Mouse (Mus musculus) adrenal gland, postnatal 4 days (tissue): ENCODE data around the gene Krtap1-4. TPM values are rescaled to one million over a fixed set of nuclear protein-coding genes. Genes with fewer than 3 reads are reported as not detected.
A peak's percentile ranks its signal among the peaks of the same experiment; 100 is the strongest.
"Not testable (repeated sequence)": the region's sequence is repeated elsewhere in the genome, so short reads cannot be mapped to it uniquely, and the experiment has no call there.

Source experiments
- DNase-seq, 2 experiments: peaks; one replicate each; pipeline ENCODE4 v3.0.0; 2021 to 2022; ENCODE audit warnings: low spot score in 2 of 2, mixed read lengths in 2 of 2
- long read RNA-seq, 2 experiments: library from polyadenylated mRNA; stranded (forward); transcript quantifications; one replicate each; pipeline ENCODE4 v2.0.0; 2021
- total RNA-seq, 2 experiments: library from RNA; stranded (reverse); gene quantifications; 2 replicates each; pipeline ENCODE4 v1.2.3; 2021

Gene Krtap1-4
- not detected for total RNA-seq
- long read RNA-seq, experiment 1 = 0 reads
- long read RNA-seq, experiment 2 = 0 reads

DNA sequence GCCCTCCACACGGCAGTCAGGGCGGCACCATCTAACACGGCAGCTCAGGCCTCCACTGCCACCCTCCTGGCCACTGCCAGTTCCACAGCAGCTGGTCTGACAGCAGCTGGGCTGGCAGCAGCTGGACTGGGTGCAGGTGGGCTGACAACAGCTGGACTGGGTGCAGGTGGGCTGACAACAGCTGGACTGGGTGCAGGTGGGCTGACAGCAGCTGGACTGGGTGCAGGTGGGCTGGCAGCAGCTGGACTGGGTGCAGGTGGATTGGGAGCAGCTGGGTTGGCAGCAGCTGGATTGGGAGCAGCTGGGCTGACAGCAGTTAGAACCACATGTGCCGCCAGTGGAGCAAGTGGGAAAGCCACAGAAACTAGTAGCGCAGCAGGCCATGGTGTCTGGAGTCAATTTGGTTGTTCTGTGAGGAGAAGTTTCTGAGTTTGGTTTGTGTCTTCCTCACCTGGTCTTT lies at the start of gene Krtap1-4:
Krtap1-4 (minus strand) TSS at position 410 of the 460 bp plus-strand sequence.
- no peak for DNase-seq

DNA sequence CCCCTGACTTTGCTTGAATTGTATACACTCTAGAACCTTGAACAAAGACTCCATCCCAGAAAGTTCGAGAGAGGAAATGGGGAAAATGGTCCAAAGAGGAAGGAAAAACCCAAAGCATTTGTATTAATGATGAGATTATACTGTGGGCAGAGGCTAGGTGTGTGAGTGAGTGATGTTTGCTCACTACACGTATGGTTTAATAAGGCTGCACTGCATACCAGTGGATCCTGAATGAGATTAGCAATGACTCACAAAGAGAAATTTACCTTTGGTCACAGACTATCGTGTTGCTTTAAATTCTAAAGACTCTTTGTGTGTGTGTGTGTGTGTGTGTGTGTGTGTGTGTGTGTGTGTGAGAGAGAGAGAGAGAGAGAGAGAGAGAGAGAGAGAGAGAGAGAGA lies 47.4 kb upstream of the Krtap1-4 start:
- no peak for DNase-seq

DNA sequence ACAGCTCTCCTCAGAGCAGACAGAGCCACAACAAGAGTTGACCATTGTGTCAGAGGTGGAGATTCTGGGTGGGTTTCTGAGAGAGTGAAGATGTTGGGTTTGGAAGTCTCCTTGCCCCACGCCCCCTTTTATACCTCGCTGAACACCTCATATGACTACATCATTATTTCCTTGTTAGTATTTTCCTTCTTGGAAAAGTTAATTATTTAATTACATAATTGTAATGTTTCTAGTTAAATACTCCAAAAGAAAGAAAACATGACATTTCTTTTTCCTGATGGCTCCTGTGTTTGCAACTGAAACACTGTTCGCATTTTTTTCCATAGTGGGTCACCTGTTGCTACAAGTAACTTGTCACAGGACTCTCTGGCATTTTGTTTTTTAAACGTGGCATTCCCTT lies 44.7 kb upstream of the Krtap1-4 start, which contains the start of gene Krtap4-1:
Krtap4-1 (minus strand) TSS at position 101 of the 400 bp plus-strand sequence.
- no peak for DNase-seq

DNA sequence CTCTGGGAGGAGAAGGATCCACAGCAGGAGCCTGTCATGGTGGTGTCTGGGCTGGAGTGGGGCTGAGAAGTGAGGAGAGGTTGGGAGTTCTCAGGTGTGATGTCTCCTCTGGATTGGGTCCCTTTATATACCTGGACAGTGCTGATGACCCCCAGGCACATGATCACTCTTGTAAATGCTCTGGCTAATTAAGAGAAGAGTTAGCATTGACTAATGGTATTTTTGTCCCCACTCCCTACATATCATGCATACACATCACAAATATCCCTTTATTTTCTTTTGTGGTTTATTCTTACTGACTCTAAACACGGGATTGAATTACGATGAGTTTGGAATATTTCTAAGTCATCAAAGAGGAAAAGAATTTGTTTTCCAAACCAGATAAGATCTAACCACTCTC lies 36.9 kb upstream of the Krtap1-4 start, which contains the start of gene Gm11562:
Gm11562 (minus strand) TSS at position 101 of the 400 bp plus-strand sequence.
- DNase-seq = no peak

DNA sequence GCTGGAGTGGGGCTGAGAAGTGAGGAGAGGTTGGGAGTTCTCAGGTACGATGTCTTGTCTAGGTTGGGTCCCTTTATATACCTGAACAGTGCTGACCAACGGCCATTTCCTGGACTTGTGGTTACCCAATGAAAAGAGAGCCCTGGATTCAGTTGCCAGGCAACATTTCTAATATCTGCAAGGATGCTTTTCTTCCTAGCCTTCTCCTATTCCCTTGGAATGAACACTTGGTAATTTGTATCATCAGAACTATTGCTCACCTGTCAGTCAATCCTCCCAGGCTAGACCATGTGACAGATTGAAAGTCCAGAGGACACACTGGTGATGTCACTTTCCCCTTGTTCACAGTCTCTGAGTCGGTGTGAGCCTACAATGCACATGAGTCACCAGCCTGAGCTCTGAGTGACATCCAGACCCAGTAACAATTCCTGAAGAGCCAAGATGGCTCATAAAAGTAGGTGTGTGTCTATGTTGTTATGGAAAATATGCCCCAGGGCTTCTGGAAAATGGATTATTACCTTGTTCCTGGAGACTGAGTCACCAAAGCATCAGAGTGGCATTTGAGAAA lies 31.4 kb upstream of the Krtap1-4 start, which contains the start of gene Krtap2-4:
Krtap2-4 (minus strand) TSS at position 51 of the 568 bp plus-strand sequence.
- no peak for DNase-seq

DNA sequence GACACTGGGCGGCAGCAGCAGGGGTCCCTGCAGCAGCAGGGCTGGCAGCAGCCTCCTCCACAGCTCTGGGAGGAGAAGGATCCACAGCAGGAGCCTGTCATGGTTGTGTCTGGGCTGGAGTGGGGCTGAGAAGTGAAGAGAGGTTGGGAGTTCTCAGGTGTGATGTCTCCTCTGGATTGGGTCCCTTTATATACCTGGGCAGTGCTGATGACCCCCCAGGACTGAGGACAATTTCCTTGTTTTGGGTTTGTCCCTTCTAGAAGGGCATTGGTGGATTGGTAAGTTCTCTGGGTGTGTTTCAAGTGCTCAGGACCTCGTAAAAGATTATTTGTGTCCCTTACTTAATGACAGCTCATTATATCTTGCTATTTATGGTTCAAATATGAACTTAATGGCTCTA lies 26.6 kb upstream of the Krtap1-4 start, which contains the start of gene Gm11937:
Gm11937 (minus strand) TSS at position 101 of the 400 bp plus-strand sequence.
- not testable (repeated sequence) for DNase-seq

DNA sequence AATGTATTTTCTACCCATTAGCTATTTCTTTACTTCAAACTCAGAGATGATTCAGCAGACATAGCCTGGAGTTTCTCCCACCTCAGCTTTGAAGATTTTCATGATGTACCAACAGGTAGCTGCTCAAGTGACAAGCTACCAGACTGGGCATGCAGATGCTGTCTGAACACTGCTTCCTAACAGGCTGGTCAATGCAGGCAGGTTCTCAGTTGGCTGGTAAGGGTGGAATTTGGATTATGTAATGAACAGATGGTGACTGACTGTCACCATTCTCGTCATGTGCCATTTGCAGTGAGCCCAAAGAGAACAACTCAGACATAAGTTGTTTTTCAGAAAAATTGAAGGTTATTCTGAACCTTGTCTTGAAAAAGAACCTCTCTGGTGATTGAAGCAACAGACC lies 25.7 kb upstream of the Krtap1-4 start:
- DNase-seq = no peak

DNA sequence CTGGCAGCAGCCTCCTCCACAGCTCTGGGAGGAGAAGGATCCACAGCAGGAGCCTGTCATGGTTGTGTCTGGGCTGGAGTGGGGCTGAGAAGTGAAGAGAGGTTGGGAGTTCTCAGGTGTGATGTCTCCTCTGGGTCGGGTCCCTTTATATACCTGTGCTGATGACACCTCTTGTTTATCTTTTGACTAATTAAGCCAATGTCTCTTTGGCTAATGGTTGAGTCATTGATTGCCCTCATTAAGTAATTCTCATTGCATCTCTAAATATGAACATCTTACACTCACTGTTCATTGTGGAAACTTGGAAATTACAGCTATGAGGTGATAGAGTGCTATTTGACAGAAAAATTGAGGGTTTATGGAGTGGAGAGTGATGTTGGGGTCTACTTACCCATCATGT lies 19.8 kb upstream of the Krtap1-4 start, which contains the start of gene Gm11938:
Gm11938 (minus strand) TSS at position 101 of the 400 bp plus-strand sequence.
- not testable (repeated sequence) for DNase-seq

DNA sequence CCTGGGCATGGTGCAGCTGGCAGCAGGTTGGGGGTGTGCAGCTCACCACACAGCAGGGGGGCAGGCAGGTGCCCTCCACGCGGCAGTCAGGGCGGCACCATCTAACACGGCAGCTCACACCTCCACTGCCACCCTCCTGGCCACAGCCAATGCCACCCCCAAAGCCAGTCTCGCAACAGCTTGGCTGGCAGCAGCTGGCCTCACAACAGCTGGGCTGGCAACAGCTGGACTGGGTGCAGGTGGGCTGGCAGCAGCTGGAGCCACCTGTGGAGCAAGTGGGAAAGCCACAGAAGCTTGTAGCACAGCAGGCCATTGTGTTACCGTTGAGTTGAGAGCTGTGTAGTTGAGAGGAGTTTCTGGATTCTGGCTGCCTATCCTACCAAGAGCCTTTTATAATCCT lies 14.3 kb upstream of the Krtap1-4 start, which contains the start of gene Krtap9-3:
Krtap9-3 (minus strand) TSS at position 364 of the 400 bp plus-strand sequence.
- DNase-seq = not testable (repeated sequence)

DNA sequence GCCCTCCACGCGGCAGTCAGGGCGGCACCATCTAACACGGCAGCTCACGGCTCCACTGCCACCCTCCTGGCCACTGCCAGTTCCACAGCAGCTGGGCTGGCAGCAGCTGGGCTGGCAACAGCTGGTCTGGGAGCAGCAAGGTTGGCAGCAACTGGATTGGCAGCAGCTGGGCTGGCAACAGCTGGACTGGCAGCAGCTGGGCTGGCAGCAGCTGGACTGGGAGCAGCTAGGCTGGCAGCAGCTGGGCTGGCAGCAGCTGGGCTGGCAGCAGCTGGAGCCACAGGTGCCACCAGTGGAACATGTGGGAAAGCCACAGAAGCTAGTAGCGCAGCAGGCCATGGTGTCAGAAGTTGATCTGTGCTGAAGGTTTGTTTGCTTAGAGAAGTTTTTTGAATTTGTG lies 7.5 kb upstream of the Krtap1-4 start, which contains the start of gene Krtap1-3:
Krtap1-3 (minus strand) TSS at position 359 of the 400 bp plus-strand sequence.
- no peak for DNase-seq

DNA sequence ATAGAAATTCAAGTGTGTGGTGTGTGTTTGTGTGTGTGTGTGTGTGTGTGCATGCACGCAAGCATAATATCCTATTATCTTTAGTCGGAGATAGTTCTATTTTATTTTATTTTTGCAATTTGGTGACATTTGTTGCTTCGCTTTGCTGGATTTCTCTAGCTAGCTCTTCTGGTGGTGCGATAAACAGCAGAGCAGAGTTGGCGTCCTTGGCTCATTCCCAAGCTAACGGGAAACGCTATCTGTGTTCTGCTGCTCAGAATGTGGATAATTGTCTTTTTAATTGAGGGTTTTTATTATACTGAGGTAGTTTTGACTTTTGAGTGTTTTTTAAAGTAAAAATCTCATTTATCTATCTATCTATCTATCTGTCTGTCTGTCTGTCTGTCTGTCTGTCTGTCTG lies 1.6 kb upstream of the Krtap1-4 start:
- DNase-seq = no peak

DNA sequence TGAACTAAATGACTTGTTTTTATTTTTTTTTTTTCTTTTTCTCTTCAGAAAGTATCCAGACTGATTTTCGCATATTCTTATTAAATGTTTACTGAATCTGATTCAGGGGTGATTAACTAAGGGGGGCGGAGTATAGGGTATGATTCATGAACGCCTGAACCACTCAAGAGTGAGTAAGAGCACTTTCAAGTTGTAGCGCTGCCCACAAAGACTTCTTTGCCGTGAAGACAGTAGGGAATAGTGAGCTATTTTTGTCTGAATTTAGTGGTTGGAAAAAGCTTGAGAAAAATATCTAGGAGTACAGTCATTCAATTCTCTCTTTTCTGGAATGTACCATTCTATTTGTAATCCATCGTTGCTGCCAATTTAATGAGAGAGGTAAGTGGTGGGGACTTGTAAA lies 1.9 kb downstream of the Krtap1-4 start:
- no peak for DNase-seq

DNA sequence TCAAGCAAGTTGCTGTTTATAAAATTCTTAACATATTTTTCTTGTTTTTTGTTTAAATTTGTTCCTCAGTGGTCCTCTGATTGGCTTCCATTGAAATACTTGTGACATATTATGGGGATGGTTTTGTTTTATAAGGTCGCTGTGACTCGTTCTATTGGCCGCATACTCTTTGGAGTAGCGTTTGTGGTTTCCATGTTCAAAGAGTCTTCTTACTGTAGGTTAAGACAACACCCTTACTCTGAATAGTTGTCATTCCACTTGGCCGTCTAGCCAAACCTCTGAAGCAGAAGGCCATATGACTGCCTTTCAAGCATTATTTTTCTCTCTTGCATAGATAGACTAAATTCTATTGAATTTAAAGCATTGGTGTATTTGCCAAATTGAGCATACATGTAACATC lies 2.4 kb downstream of the Krtap1-4 start:
- DNase-seq = no peak

DNA sequence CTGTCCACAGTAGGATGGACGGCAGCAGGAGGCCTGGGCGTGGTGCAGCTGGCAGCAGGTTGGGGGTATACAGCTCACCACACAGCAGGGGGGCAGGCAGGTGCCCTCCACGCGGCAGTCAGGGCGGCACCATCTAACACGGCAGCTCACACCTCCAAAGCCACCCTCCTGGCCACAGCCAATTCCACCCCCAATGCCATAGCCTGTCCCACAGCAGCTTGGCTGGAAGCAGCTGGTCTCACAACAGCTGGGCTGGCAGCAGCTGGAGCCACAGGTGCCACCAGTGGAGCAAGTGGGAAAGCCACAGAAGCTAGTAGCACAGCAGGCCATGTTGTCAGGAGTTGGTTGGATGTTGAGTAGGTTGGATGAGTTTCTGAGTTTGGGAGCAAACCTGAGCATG lies 2.8 kb downstream of the Krtap1-4 start, which contains the start of gene Krtap1-5:
Krtap1-5 (minus strand) TSS at position 381 of the 400 bp plus-strand sequence.
- DNase-seq = no peak

DNA sequence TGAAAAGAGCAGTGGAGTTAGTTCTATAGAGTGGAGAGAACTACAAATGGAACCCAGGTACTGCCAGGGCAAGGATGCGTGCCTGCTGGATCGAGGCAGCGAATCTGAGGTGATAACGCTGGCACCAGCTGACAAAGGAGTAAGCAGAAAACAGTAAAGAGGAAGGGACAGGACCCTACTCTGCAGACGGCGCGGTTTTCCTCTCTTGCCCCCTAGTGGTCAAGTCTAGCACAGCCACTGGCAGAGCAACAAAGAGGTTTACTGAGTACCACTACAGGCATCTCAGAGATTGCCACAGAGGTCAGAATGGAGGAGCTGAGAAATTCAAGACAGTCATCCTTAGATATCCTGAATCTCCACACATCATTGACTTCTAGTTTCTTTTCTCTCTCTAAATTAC lies 9.3 kb downstream of the Krtap1-4 start:
- peak; percentile 32 to 35 for DNase-seq

DNA sequence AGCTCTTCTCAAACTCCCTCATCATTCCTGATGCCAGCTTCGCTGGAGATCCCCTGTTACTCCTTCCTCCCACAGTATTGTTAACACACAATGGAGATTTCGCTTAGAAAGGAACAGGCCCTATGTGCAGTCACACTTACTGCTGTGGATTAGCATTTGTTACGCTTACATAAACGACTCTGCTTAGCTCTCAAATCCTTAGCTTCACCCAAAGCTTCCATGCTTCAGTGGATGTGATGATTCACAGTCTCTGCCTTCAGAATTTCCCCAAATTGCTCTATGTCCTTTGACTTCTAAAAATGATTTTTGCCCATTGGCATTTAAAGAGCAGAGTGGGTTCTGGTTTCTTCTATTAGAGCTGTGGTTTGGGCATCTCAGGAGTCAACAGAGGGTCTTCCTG lies 10.3 kb downstream of the Krtap1-4 start:
- no peak for DNase-seq

DNA sequence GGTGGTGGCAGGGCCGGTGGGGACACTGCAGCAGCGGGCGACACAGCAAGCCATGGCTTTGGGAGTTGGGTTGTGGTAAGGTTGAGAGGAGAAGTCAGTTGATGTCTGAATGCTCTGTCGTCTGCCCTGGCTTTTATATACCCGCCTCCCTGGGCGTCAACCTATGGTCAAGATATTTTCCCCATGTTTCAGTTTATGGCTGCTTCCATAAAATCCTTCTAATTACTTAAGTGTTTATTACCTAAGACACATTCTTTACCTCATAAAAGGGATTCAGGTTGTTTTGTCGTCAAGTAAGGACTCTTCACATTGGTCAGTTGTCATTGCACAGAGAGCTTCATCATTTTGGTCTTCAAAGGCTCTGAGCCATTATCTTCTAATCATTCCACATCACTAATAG lies 16.9 kb downstream of the Krtap1-4 start, which contains the start of gene Krtap3-1:
Krtap3-1 (minus strand) TSS at position 101 of the 400 bp plus-strand sequence.
- no peak for DNase-seq

DNA sequence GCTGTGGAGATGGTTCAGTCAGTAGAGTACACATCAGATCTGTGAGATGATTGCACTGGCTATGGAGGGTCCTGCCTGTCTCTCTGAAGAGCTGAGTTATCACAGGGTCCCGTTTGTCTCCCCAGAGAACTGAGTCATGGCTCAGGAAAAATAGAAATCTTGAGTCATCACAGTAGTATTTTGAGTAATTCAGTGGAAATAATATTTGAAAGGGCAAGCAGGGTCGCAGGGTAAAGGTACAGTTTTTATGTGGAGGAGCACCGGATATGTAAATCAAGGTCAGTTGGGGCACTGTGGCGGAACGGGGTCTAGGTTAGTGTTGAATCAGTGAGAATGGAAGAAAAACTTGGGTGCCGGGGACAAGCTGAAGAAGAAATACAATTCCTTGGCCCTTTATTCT lies 20.9 kb downstream of the Krtap1-4 start:
- DNase-seq = no peak

DNA sequence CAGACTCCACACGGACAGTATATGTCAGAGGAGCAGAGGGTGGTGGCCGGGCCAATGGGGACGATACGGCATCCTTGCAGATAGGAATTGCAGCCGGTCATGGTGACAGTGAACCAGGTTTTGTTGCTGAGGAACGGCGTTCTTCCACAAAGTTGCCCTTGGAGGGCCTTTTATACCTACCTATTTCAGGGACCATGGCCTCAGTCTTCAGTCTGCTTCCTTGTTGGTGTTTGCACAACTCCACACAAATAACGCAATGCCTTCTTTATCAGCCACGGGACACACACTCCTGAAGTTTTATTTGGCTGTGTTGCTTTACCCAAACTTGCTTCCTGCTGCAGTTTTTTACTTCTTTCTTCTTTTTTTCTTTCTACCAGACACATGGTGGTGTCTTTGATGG lies 24.1 kb downstream of the Krtap1-4 start, which contains the start of gene Gm11939:
Gm11939 (minus strand) TSS at position 101 of the 400 bp plus-strand sequence.
- no peak for DNase-seq

DNA sequence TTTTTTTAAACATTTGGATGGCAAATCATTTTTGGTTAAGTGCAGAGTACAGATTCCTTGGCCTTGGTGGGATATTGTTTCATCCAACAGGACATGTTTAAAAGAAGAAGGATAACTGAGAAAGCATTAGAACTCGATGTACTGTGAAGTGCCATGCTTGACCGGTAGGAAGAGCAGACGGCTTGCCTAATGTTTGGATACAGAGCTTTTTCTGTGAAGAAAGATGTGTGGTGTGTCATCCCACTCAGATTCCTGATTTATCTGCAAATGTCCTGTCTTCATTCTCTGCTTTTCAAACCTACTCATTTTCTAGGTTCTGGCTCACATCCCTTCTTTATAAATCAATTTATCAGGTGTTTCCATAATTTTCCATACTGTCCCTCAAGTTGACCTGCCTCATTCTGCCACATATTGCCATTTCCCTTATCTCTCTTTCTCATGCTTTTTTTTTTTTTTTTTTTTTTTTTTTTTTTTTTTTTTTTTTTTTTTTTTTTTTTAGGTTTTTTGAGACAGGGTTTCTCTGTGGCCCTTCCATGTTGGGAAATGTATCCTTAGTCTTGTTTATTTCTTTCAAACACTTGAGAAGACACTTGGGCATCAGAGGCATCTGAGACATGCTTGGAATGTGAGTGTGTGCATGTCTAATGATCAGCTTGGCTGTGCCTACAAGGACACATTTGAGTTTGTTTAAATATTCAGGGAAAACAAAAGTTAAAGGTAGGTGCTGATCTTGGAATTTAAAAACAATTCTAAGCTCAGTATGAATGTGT lies 25.3 kb downstream of the Krtap1-4 start:
- DNase-seq = no peak

DNA sequence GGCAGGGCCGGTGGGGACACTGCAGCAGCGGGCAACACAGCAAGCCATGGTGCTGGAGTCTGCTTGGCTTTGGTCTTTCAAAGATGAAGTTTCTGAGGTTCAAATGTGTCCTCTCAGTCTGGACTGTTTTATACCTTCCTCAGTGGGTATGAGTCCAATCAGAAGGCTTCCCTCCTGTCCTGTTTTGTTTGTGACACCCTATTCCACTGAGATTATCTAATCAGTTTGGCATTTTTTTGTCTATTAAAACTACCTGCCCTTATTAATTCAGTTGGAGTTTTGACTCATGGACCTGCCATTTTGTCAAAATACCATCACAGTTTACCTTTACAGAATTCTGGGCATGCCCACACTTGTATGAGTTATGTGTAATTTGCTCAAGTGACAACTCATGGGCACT lies 26.7 kb downstream of the Krtap1-4 start, which contains the start of gene Krtap3-2:
Krtap3-2 (minus strand) TSS at position 101 of the 400 bp plus-strand sequence.
- no peak for DNase-seq
